Mouse (Mus musculus): Measurements from ENCODE around the gene Nme2. TPM values are rescaled to one million over a fixed set of nuclear protein-coding genes. Genes with fewer than 3 reads are reported as not detected.

Gene Nme2
- 982 TPM for polyA plus RNA-seq (2012; fragmentation: generic; extraction: Trizol)
- long read RNA-seq, experiment 1, transcript Nme2-202 (4 exons, 734 nt) = minor isoform, 126 of 738 reads
- long read RNA-seq, experiment 1, transcript Nme2-201 (5 exons, 1,012 nt) = major isoform, 606 of 738 reads
- long read RNA-seq, experiment 1, partial matches to known transcripts = 0 of 738 reads
- long read RNA-seq, experiment 1, other reads (novel, unspliced or antisense) = 6 of 738 reads
- long read RNA-seq, experiment 2, transcript Nme2-201 (5 exons, 1,012 nt) = major isoform, 289 of 317 reads
- long read RNA-seq, experiment 2, transcript Nme2-202 (4 exons, 734 nt) = minor isoform, 28 of 317 reads
- long read RNA-seq, experiment 2, partial matches to known transcripts = 0 of 317 reads
- long read RNA-seq, experiment 2, other reads (novel, unspliced or antisense) = 0 of 317 reads

DNA sequence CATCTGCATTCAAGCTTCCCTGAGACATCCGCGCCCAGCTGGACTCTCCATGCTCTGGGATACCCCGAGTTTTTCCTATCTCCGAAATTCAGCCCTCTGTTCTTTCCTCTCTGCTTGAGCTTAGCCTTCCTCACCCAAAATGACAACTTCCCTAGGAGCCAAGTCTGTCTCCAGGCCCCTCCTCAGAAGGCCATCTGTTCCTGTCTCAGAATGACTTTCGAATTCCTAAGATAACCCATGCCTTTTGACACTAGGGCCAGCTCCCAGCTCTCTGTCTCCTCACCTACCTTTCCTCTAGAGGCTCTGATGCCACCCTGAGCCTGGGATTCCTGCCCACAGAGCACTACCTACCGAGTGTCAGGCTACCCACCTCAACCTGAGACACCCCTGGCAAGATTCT, at the start of gene Nme2:
Gene Nme2 (minus strand): TSS at position 101 of the 400 bp plus-strand sequence.
- Histone ChIP-seq H3K36me3 (ENCODE audit: control insufficient read depth, insufficient read depth) (peaks cover 68% of the 10 kb centered on the region), H3K4me3 (ENCODE audit: insufficient read depth, poor library complexity, severe bottlenecking) (peak within 1 kb of the TSS; percentile 89), H3ac (ENCODE audit: control insufficient read depth, insufficient read length, low read depth) (peak within 1 kb of the TSS; percentile 72), H3K27me3 (ENCODE audit: control insufficient read depth, insufficient read depth, insufficient read length) (no peaks in the 10 kb centered on the region), H3K79me2 (ENCODE audit: control insufficient read depth, insufficient read depth) (peaks cover 49% of the 10 kb centered on the region), H3K79me3 (ENCODE audit: low read depth) (peaks cover 31% of the 10 kb centered on the region)
- TF ChIP-seq MYOG (IDR thresholded peaks at IDR 0.05; ENCODE audit: control insufficient read depth, extremely low read depth, insufficient read length) = no peak
- no peak for TF ChIP-seq CTCF (IDR thresholded peaks at IDR 0.05; ENCODE audit: control insufficient read depth, insufficient read depth, insufficient read length)
- no peak for TF ChIP-seq MYOD1 (IDR thresholded peaks at IDR 0.05; ENCODE audit: control insufficient read depth, insufficient read length, low read depth)
- TF ChIP-seq MAX (IDR thresholded peaks at IDR 0.05) = no peak
- TF ChIP-seq FOSL1 (IDR thresholded peaks at IDR 0.05; ENCODE audit: insufficient read depth, low read length, poor library complexity, severe bottlenecking) = no peak

DNA sequence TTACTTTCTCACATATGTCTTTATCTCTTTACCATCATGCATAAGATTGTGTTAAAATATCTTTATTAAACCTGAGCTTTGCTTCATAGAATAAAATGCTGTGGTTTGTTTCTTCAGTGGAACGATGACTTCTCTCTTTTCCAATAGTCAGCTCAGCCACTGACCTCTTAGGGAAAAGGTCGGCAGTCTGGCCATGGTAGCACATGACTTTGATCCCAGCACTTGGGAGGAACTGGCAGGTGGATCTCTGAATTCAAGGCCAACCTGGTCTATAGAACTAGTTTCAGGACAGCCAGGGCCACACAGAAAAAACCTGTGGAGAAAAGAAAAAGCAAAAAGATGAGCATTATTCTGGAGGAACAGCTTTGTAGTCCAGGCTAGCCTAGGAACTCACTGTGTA, 47.3 kb upstream of the Nme2 start:
- H3ac ChIP-seq (ENCODE audit: control insufficient read depth, insufficient read length, low read depth) = no peak overlapping the region
- peaks cover 91% of the 10 kb centered on the region for H3K79me2 ChIP-seq (ENCODE audit: control insufficient read depth, insufficient read depth)
- H3K36me3 ChIP-seq (ENCODE audit: control insufficient read depth, insufficient read depth) = peaks cover 5% of the 10 kb centered on the region
- H3K79me3 ChIP-seq (ENCODE audit: low read depth) = peaks cover 70% of the 10 kb centered on the region
- H3K4me3 ChIP-seq (ENCODE audit: insufficient read depth, poor library complexity, severe bottlenecking) = no peak overlapping the region
- no peaks in the 10 kb centered on the region for H3K27me3 ChIP-seq (ENCODE audit: control insufficient read depth, insufficient read depth, insufficient read length)
- TF ChIP-seq MYOD1 (IDR thresholded peaks at IDR 0.05; ENCODE audit: control insufficient read depth, insufficient read length, low read depth) (no peak), CEBPB (IDR thresholded peaks at IDR 0.05; ENCODE audit: low read depth) (no peak), USF1 (IDR thresholded peaks at IDR 0.05; ENCODE audit: low read depth) (no peak), FOSL1 (IDR thresholded peaks at IDR 0.05; ENCODE audit: insufficient read depth, low read length, poor library complexity, severe bottlenecking) (no peak)

GRCm38 (mm10) chr11:93999276-93999675, 43.2 kb upstream of the Nme2 start:
- H3K4me3 ChIP-seq (ENCODE audit: insufficient read depth, poor library complexity, severe bottlenecking) = no peak overlapping the region
- H3K27me3 ChIP-seq (ENCODE audit: control insufficient read depth, insufficient read depth, insufficient read length) = no peaks in the 10 kb centered on the region
- peaks cover 5% of the 10 kb centered on the region for H3K36me3 ChIP-seq (ENCODE audit: control insufficient read depth, insufficient read depth)
- H3K79me3 ChIP-seq (ENCODE audit: low read depth) = peaks cover 66% of the 10 kb centered on the region
- H3K79me2 ChIP-seq (ENCODE audit: control insufficient read depth, insufficient read depth) = peaks cover 75% of the 10 kb centered on the region
- H3ac ChIP-seq (ENCODE audit: control insufficient read depth, insufficient read length, low read depth) = no peak overlapping the region
- TF ChIP-seq MYOG (IDR thresholded peaks at IDR 0.05; ENCODE audit: control insufficient read depth, extremely low read depth, insufficient read length) (no peak), MAX (IDR thresholded peaks at IDR 0.05) (no peak), FOSL1 (IDR thresholded peaks at IDR 0.05; ENCODE audit: insufficient read depth, low read length, poor library complexity, severe bottlenecking) (no peak), CEBPB (IDR thresholded peaks at IDR 0.05; ENCODE audit: low read depth) (no peak), CTCF (IDR thresholded peaks at IDR 0.05; ENCODE audit: control insufficient read depth, insufficient read depth, insufficient read length) (no peak), MYOD1 (IDR thresholded peaks at IDR 0.05; ENCODE audit: control insufficient read depth, insufficient read length, low read depth) (no peak), USF1 (IDR thresholded peaks at IDR 0.05; ENCODE audit: low read depth) (no peak)

DNA sequence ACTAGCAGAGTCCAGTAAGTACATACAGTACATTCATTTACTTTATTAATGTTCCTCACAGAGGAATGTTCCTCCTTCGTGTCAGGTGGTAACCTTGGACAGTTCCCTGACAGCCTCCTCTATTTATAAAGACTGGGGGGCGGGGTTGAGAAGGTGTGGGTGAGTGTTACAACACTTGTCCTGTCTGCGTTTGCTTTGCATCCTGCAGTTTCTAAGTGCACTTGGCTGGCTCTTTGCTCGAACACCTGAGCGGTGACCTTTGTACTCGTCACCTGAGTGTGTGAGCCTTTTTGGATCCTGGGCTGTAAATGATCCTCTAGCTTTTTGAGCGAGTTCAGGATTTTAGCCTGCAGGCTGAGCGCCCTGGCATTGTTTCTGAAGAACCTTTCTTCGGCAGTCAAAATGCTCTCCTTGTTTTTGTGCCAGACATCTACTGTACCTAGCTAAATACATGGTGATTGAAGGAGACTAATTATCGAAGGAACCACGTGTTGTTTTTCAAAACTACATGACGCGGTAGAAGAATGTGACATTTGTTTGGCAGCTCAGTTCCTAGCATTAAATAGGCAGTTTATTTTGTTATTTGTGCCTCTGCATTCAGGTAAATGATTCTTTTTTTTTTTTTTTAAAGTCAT, 41.2 kb upstream of the Nme2 start:
- Histone ChIP-seq H3K4me3 (ENCODE audit: insufficient read depth, poor library complexity, severe bottlenecking) (peak overlapping the region; percentile 86), H3K79me2 (ENCODE audit: control insufficient read depth, insufficient read depth) (peaks cover 55% of the 10 kb centered on the region), H3K79me3 (ENCODE audit: low read depth) (peaks cover 47% of the 10 kb centered on the region), H3K27me3 (ENCODE audit: control insufficient read depth, insufficient read depth, insufficient read length) (no peaks in the 10 kb centered on the region), H3ac (ENCODE audit: control insufficient read depth, insufficient read length, low read depth) (peak overlapping the region; percentile 54), H3K36me3 (ENCODE audit: control insufficient read depth, insufficient read depth) (peaks cover 5% of the 10 kb centered on the region)
- TF ChIP-seq CTCF (IDR thresholded peaks at IDR 0.05; ENCODE audit: control insufficient read depth, insufficient read depth, insufficient read length) (no peak), USF1 (IDR thresholded peaks at IDR 0.05; ENCODE audit: low read depth) (no peak), CEBPB (IDR thresholded peaks at IDR 0.05; ENCODE audit: low read depth) (no peak), FOSL1 (IDR thresholded peaks at IDR 0.05; ENCODE audit: insufficient read depth, low read length, poor library complexity, severe bottlenecking) (no peak), MYOD1 (IDR thresholded peaks at IDR 0.05; ENCODE audit: control insufficient read depth, insufficient read length, low read depth) (no peak), MAX (IDR thresholded peaks at IDR 0.05) (no peak)

DNA sequence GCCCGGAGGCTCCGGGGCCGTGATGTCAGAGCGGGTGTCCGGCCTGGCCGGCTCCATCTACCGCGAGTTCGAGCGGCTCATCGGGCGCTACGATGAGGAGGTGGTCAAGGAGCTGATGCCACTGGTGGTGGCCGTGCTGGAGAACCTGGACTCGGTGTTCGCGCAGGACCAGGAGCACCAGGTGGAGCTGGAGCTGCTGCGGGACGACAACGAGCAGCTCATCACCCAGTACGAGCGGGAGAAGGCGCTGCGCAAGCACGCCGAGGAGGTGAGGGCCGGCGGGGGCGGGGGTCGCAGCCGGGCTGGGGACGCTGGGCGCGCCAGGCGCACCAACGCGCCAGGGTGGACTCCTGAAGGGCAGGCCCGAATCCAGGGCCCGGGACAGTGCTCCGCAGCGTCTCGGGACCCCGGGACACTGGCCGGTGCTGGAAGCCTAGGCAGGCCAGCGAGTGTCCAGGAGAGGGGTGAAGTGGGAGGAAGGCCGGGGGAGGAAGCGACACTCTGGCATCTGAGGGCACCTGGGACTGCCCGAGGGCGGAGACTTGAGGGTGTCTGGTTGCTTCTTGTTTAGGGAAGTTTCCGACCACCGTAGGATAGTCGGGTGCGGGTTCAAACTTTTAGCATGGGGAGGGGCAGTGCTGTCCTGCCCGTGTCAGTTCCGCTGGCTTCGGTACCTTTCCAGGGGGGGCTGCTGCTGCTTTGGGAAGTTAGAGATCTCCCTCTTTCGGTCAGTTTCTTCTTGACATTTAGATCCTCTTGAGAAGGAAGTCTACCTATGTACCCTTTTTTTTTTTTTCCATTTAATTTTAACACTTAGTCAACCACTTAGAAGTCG, 40.5 kb upstream of the Nme2 start:
- Histone ChIP-seq H3K79me2 (ENCODE audit: control insufficient read depth, insufficient read depth) (peaks cover 54% of the 10 kb centered on the region), H3K4me3 (ENCODE audit: insufficient read depth, poor library complexity, severe bottlenecking) (peak overlapping the region; percentile 86), H3K79me3 (ENCODE audit: low read depth) (peaks cover 47% of the 10 kb centered on the region), H3ac (ENCODE audit: control insufficient read depth, insufficient read length, low read depth) (peak overlapping the region; percentile 87), H3K36me3 (ENCODE audit: control insufficient read depth, insufficient read depth) (peaks cover 5% of the 10 kb centered on the region), H3K27me3 (ENCODE audit: control insufficient read depth, insufficient read depth, insufficient read length) (no peaks in the 10 kb centered on the region)
- TF ChIP-seq MYOD1 (IDR thresholded peaks at IDR 0.05; ENCODE audit: control insufficient read depth, insufficient read length, low read depth) = no peak
- no peak for TF ChIP-seq CTCF (IDR thresholded peaks at IDR 0.05; ENCODE audit: control insufficient read depth, insufficient read depth, insufficient read length)
- no peak for TF ChIP-seq FOSL1 (IDR thresholded peaks at IDR 0.05; ENCODE audit: insufficient read depth, low read length, poor library complexity, severe bottlenecking)
- no peak for TF ChIP-seq CEBPB (IDR thresholded peaks at IDR 0.05; ENCODE audit: low read depth)
- no peak for TF ChIP-seq MAX (IDR thresholded peaks at IDR 0.05)
- no peak for TF ChIP-seq USF1 (IDR thresholded peaks at IDR 0.05; ENCODE audit: low read depth)
- no peak for TF ChIP-seq MYOG (IDR thresholded peaks at IDR 0.05; ENCODE audit: control insufficient read depth, extremely low read depth, insufficient read length)
